Mouse (Mus musculus) left cerebral cortex, postnatal 25 days (tissue): Measurements from ENCODE around the gene Tuba4a. TPM values are rescaled to one million over a fixed set of nuclear protein-coding genes. Genes with fewer than 3 reads are reported as not detected.
A peak's percentile ranks its signal among the peaks of the same experiment; 100 is the strongest.
"Not testable (repeated sequence)": the region's sequence is repeated elsewhere in the genome, so short reads cannot be mapped to it uniquely, and the experiment has no call there.

Source experiments
- DNase-seq, 2 experiments: peaks; one replicate each; pipeline ENCODE4 v3.0.0; 2022; ENCODE audit warnings: low spot score in 2 of 2, mixed read lengths in 1 of 2
- intact Hi-C: fragments of 180-260 bp; cut with DNase I; formaldehyde crosslinking; loops from one replicate; pipeline ENCODE4 v1.15.1; 2025
- total RNA-seq, 2 experiments: library from RNA; stranded (reverse); gene quantifications; 2 replicates each; pipeline ENCODE4 v1.2.3; 2021

The Tuba4a gene
- total RNA-seq, 2 experiments from 2014 or later, result 682 to 699 TPM

- intact Hi-C loops, result no loop called here
- DNase-seq, result peak in 1 of 2 experiments; percentile 72
These were observed 19.9 kb upstream of the Tuba4a start for GRCm38 (mm10) chr1:75239591-75239990.

GRCm38 (mm10) chr1:75236117-75237050 is 16.7 kb upstream of the Tuba4a start, which contains the start of gene Dnajb2:
Gene Dnajb2 (plus strand): TSS chr1:75236406.
- intact Hi-C loops, result loop anchor here (1.0 to 2.0 kb wide), 2 partner anchors 17 to 26 kb away; partner anchors contain the start of genes Glb1l, Stk16 and Tuba4a
- DNase-seq, result peak; percentile 81 to 91

GRCm38 (mm10) chr1:75234606-75235005 is 14.9 kb upstream of the Tuba4a start:
- DNase-seq, result peak; percentile 72 to 85
- intact Hi-C loops, result no loop called here

- DNase-seq, intact Hi-C loops: not testable (repeated sequence)
These were observed 12.8 kb upstream of the Tuba4a start for GRCm38 (mm10) chr1:75232489-75232888.

GRCm38 (mm10) chr1:75231664-75232152 is 12.0 kb upstream of the Tuba4a start, which contains the start of gene A630095N17Rik:
Gene A630095N17Rik (minus strand): TSS chr1:75232102.
- no peak for DNase-seq
- intact Hi-C loops, result no loop called here

- no peak for DNase-seq
- intact Hi-C loops, result no loop called here
These were observed 11.6 kb upstream of the Tuba4a start for GRCm38 (mm10) chr1:75231224-75231623.

- intact Hi-C loops, result no loop called here
- DNase-seq, result no peak
These were observed 10.8 kb upstream of the Tuba4a start for GRCm38 (mm10) chr1:75230335-75230994.

GRCm38 (mm10) chr1:75229158-75229557 is 9.5 kb upstream of the Tuba4a start:
- no peak for DNase-seq
- intact Hi-C loops, result no loop called here

GRCm38 (mm10) chr1:75227653-75228052 is 8.0 kb upstream of the Tuba4a start:
- intact Hi-C loops, result no loop called here
- DNase-seq, result no peak

- intact Hi-C loops, result no loop called here
- no peak for DNase-seq
These were observed 6.5 kb upstream of the Tuba4a start for GRCm38 (mm10) chr1:75226138-75226537.

- intact Hi-C loops, result no loop called here
- no peak for DNase-seq
These were observed 5.8 kb upstream of the Tuba4a start for GRCm38 (mm10) chr1:75225473-75225872.

- no peak for DNase-seq
- intact Hi-C loops, result no loop called here
These were observed 3.9 kb upstream of the Tuba4a start for GRCm38 (mm10) chr1:75223532-75223931.

GRCm38 (mm10) chr1:75222926-75223325 is 3.3 kb upstream of the Tuba4a start:
- intact Hi-C loops, result no loop called here
- no peak for DNase-seq

- intact Hi-C loops, result no loop called here
- no peak for DNase-seq
These were observed 1.9 kb upstream of the Tuba4a start for GRCm38 (mm10) chr1:75221538-75221937.

- peak; percentile 90 to 96 for DNase-seq
- intact Hi-C loops, result loop anchor here (1.0 kb wide), 1 partner anchor 17 kb away; the partner anchor contains the start of gene Dnajb2
These were observed 587 bp downstream of the Tuba4a start for GRCm38 (mm10) chr1:75219078-75219477.

- DNase-seq, result peak; percentile 69 to 89
- intact Hi-C loops, result loop anchor here (1.0 kb wide), 1 partner anchor 18 kb away; the partner anchor contains the start of gene Dnajb2
These were observed 1.3 kb downstream of the Tuba4a start for GRCm38 (mm10) chr1:75218227-75219001.

- peak; percentile 38 to 65 for DNase-seq
- intact Hi-C loops, result no loop called here
These were observed 1.8 kb downstream of the Tuba4a start for GRCm38 (mm10) chr1:75217893-75218226.

- no peak for DNase-seq
- intact Hi-C loops, result no loop called here
These were observed 2.7 kb downstream of the Tuba4a start for GRCm38 (mm10) chr1:75216797-75217585.

- intact Hi-C loops, result no loop called here
- no peak for DNase-seq
These were observed 3.9 kb downstream of the Tuba4a start for GRCm38 (mm10) chr1:75215785-75216184.
